Mouse (Mus musculus): ENCODE results near the gene Tuba1c.
A peak's percentile ranks its signal among the peaks of the same experiment; 100 is the strongest.

Gene Tuba1c

DNA sequence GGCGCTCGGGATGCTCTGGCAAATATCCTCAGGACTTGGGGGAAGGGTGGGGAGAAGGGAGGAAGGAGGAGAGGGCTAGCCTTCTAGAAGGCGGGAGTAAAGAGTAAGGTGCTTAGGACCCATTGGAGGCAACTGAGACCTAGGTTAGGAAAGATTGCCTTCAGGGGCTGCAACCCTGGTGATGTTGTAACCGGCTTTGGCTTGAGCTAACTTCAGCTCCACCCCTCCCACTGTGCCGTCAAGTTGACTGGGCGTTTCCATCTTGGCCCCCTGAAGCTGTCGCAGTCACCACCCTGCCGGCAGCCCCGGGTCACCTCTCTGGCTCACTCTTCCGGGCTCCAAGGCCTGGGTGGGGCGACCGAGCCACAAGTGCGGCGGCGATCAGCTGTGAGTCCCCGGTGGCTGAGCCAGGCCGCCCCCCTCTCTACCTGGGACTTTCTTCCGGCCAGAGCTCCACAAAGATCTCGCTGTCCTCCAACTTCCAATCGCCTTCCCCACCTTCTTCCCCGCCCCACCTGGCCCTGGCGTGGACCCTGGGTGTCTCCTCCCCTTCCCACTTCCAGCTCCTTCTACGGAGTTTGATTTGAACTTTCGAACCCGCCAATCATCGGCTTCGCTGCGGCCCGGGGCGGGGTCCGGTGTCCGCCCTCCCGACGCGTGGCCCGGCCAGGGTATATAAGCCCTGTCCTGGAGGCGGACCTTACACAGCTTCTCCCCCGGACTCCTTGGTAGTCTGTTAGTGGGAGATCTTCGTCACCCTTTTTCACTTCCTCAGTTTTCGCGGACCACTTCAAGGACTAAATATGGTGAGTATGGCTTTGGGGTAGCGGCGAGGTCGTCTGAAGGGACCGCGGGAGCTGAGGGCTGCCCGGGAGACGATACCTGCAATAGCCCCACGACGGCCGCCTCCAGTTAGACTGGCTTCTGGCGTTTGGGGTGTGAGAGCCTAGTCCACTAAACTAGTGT lies at the start of gene Tuba1c:
Gene Tuba1c, plus strand, starts transcription at position 273 of the 966 bp plus-strand sequence.
- DNase-seq (ENCODE audit: low spot score): peak; percentile 97

DNA sequence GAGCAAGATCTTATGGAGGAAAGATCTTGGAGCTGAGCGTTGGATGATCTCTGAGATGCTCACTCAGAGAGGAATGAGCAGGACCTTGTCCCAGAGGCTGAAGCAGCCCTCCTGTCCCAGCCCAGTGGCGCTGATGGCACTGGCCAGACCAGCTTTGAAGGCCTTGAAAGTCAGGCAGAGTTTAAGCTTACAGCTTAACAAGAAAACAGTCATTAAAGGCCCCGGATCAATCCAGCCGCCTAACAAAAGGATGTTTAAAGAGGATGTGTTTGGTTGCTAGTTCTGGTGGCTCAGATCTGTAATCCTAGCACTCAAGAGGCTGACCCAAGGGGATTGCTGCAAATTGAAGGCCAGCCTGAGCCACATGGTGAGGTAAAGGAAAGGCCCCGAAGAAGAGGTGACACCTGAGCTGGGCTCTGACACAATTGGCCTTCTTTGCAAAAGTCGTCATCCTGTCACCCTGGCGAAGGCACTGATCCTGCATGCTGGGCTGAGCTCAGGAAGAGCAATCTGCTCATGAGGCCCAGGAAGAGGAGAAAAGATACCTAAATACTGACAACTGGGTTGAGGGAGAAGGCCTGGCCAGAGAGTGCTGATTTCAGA lies 49.6 kb upstream of the Tuba1c start:
- DNase-seq (ENCODE audit: low spot score): no peak

DNA sequence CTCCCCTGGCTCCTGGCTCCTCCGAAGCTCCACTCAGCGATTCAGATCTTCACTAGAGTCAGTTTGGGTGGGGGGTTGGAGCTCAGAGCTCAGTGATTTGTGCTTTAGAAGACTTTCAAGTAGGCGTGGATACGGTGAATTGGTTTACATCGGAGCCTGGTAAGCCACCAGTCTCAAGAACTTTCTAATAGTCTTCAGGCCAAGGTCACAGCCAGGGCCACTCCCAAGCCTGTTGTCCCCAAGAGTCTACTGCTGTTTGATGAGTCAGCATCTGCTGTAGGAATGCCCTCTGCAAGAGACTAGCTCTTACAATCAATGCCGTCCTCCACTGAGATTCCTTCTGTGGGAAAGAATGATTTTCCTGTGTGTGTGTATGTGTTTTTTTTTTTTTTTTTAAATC lies 47.6 kb upstream of the Tuba1c start:
- no peak for DNase-seq (ENCODE audit: low spot score)

DNA sequence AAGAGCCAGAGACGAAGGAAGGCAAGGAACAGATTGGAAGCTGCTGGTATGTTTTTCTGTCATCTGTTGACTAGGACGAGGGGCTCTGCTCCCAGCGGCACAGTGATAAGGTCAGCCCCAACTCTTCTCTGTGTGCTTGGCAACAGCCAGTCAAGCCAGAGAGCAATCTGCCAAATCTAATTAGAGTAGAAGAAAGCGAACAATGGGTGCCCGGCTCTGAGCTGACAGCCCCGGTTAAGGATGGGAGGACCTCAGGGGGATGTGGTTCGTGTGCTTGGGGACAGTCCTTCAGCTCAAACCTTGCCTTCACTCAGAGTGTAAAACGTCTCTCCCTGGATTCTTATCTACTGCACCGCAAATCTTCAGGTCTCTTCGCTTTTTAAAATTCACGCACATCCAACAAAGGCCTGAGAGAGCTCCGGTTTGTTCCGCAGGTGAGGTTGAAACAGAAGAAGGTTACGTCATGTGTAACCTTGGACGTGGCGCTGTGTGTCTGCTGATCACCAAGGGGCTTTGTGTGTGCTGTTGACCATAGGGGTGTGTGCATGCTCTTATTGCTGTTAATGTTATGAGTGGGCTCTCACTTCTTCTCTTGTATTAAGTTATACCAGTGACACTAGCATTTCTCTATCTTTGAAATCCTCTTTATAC lies 46.1 kb upstream of the Tuba1c start:
- no peak for DNase-seq (ENCODE audit: low spot score)

DNA sequence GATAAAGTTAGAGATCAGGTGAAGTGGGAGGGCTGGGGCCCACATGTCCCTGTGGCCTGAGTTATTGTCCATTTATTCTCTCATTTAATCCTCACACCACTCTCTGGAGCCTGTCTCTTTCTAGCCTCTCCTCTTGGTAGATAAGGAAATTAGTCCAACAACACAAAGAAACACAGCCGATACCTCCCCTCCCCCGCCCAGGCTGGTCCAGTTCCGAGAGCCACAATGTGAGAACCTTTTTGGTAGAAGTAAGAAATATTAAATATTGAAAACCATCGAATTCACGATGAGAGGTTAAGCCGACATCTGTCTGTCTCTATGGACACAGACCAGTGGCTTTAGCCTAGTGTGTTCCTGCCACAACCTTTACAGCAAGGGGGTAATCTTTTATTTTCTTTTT lies 45.0 kb upstream of the Tuba1c start:
- no peak for DNase-seq (ENCODE audit: low spot score)

DNA sequence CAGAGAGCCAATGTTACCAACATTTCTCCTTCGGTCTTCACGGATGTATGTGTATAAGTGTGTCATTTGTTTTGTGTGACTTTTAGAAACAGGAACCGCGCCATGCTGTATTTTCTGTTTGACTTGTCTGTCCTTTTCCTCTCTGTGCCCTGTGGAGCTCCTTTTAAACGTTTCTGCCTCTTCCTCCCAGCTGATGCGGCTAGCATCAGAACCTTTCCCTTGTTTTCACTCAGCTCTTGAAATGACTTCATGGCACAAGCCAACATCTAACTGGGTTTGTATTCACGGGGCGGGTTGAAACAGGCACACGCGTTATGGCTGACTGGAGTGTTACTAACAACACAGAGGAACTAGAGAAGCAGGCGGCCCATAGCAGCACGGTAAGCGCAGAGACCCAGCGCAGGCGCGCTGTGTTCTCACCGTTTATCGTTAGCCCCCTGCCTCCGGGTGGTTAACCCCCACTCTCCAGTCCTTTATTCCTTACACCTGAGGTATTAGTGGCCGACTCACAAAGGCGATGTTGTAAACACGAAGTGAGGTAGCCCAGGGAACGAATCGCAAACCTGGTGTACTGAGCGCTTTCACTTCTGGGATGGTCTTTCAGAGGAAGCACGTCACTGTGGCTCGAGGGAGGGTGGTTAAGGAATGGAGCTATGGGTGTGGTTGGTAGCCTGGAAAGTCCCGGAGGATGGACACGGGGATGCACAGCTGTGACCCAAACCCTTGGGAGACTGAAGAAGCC lies 44.3 kb upstream of the Tuba1c start:
- peak; percentile 82 for DNase-seq (ENCODE audit: low spot score)

DNA sequence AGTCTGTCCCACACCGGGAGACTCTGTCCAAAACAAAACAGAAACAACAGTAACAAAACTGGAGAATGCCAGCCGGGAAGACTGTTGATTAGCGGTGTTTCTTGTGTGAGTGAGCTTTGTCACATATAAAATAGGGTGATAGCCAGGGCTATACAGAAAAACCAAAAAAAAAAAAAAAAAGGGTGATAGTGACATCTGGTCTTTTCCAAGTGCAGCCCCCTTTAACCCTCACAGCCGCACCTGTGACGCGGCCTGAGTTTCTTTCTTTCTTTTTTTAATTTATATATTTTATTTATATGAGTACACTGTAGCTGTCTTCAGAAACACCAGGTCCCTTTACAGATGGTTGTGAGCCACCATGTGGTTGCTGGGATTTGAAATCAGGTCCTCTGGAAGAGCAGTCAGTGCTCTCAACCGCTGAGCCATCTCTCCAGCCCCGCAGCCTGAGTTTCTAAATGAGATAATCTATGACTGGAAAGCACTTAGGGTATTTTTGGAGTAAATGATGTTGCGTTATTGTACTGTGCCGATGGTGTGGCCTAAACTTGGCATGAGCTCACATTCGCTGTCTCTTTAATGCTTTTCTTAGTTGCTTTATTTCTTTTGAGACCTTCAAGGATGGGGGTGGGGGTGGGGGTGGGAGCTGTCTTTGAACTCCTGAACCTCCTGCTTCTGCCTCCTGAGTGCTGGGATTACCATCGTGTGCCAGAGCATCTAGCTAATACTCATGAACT lies 43.5 kb upstream of the Tuba1c start:
- DNase-seq (ENCODE audit: low spot score): no peak

DNA sequence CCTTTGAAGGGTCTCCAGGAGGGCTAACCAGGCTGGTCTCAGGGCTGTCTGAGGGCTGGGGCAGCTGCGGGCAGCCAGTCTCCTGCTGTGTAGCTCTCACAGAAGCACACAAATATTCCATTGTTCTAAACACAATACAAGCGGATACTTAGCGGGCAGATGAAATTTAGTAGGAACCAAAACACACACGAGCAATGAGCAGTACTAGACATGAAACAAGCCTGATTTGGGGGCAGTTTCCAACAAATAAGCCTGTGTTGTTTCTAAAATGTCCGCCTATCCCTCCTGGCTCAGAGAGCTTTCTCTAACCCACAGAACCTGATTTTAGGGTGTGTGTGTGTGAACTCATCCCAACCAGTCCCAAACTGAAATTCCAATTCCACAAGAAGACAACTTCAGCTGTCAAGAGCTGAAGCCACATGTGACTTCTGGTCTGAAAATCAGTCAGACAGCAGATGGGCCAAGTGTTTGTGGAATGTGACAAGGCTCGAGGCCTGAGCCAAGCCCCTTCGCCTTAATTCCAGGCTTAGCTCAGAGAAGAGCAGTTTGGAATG lies 42.5 kb upstream of the Tuba1c start:
- no peak for DNase-seq (ENCODE audit: low spot score)

DNA sequence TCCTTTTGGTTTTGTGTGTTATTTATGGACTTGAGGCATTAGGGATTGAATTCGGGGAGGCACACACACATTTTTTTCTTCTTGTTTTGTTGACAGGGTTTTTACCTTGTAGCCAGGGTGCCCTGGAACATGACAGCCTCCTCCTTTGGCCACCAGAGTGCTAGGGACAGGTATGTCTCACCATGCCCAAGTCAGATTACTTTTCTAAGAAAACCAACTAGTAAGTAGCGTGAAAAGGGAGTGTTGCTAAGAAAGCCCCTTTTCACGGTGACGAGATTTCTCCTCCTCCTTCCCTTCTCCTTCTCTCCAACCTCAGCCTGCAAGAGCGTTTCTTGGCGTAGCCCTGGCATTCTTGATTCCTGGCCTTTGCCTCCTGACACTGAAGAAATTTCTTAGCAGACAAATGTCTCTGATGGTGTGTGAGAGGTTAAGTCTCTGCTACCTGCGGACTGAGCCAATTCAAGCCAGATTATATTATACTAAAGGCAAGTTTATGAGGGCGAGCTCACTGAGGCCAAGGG lies 42.0 kb upstream of the Tuba1c start:
- DNase-seq (ENCODE audit: low spot score): no peak

DNA sequence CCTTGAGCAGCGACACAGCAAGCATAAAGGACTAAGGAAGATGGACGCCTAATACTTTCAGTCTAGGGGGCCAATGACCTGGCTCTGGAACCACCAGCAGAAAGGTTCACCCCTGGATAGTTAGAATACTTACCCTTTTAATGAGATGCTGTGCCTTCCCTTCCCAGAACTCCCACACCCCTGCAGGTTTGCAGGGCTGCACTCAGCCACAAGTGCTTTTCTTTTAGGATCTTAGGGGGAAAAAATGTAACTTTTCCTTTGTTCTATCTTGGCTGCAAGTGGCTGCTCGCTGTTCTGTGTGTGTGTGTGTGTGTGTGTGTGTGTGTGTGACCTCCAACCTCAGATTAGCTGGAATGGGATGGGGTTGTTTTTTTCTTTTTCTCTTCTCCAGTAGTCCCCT lies 40.9 kb upstream of the Tuba1c start:
- DNase-seq (ENCODE audit: low spot score): no peak

DNA sequence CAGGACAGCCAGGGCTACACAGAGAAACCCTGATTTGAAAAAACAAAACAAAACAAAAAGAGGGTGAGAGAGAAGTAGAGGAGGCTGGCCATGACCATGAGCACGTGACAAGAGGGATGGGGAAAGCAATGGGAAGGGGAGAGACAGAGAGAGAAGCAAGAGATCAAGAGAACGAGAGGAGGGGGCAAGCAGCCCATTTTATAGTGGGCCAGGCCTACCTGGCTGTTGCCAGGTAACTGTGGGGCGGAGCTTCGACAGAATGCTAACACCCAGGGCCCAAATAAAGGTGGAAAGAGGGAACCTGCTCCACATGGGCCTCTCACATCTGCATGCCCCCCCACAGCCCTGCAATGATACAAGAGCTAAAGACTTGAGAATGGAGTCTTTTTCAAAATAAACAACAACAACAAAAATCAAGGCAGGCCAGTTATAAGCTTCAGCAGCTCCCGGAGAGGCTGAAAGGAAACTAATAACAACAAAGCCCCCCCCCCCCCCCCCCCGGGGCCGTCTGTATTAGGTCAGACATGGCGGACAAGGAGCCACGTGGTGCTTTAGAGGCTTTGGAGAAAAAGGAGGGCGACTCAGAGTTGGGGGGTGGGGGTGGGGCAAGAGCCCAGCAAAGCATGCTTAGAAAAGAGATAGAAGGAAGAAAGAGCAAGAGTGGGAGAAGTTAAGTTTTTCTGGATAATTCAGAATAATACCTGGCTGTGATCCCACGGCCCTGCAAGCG lies 39.8 kb upstream of the Tuba1c start:
- no peak for DNase-seq (ENCODE audit: low spot score)

DNA sequence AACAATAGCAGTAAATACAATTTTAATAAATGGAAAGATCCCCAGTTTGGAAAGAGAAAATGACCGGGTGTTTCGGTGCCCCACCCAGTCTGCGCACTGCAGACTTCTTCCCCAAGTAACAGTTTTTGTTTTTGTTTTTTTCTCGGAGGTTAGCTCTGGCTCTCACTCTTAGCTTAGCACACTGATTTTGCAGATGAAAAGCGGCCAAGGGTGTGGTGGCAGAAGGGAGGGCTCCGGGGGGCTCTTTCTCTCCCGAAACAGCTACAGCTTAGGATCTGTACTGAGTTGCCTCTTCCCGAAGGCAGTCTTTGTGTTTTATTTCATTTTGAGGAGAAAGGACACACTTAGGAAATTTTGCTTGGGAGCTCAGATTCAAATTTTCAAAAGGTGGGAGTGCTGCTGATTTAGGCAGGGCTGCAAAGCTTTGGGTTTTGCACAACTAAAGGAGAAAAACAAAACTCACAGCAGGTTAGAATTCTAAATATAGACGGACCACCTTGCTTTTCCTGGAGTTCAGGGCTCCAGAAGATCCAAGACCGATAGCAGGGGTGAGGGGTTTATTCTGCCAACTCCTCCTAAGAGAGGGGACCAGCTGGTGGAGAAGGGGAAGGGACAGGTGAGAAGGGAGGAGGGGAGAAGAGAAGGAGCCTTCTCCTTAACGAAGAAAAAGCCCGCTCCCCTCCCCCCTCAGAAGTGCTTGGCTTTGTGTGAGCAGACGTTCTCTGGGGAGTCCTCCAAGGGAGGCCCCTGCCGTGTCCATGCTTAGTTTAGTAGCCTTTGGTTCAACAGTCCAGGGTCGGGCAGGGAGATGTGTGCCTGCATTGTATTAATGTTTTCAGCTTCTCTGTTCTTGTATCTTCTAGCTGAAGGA lies 38.8 kb upstream of the Tuba1c start:
- no peak for DNase-seq (ENCODE audit: low spot score)

DNA sequence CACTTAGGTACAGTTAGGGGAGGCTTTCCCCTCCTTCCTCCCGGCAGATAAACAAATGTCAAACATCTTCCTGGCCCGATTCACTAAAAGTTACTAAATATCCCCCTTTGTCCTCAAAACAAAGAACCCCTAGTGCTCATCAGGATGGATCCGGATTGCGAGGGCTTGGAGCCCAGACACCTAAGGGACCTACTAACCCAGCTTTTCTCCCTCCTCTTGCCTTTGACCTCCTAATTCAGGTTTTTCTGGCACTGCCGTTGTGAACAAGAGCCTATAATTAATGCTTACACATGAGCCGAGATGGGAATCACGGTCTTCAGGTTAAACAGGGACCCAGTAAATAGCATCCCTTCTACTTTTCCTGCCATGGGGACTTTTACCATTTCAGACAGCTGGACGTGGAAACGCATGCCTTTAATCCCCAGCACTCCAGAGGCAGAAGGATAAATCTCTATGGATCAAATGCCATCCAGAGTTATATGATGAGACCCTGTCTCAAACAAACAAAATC lies 38.1 kb upstream of the Tuba1c start:
- DNase-seq (ENCODE audit: low spot score): no peak

DNA sequence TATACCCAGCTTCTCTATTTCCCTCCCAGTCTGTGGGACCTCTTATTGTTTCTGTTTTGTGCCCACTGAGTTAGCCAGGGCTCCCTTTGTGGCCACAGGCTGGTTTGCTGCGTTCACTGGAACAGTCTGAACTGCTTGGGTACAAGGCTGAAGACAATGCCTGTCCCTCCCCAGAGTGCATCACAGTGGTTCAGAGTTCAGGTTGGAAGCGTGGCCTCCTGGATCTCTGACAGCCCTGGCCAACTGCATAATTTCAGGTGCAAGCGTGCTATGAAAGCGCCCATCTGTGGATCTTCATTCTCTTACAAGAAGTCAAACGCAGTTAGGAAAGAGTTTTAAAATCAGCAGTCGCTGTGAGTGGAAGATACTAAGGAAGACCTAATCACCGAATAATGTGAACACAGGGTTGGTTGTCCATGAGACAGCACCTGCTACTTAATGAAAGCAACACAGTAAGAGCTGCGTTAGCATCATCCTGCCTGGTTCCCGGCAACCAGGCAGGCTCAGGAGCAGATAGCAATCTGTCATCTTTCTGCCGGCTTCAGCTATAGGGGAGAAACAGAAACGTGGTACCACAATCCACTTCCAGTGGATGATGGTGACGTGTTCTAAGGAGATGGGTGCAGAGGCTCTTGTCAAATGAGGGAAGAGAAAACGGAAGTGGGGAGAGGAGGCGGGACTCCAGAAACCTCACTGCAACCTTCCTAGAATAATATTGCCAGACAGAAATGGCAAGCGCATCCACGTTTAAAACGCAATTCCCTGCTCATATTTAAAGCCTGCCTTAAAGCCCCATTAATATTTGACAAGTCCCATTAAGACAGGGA lies 37.4 kb upstream of the Tuba1c start:
- DNase-seq (ENCODE audit: low spot score): peak; percentile 50

DNA sequence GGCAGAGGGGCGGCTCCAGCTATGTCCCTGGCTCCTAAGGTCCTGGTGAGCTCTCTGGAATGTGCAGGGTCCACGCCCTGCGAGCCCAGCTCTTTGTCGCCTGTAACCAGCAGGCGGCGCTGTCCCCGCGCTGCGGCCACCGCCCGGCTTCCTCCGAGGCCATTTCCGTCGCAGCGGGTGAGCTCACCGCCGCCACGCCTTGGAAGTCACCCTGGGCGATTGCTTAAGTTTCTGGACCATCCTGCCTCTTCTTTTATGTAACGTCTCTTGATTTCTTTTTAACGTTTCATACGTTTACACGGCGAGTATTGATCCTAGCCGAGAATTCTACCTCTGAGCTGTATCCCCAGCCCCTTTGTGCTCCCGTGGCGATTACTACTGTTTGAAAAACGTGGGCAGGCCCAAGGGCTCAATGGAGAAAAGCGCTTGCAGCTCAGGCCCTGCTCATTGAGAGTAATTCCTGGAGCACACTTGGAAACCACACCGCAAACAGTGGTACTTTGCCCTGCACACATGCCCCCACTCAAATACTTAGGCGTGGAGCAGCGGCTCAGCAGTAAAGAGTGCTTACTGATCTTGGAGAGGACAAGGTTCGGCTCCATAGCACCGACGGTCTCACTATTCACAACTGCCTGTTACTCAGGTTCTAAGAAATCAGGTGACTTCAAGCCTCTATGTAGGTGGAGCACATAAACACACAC lies 36.4 kb upstream of the Tuba1c start:
- DNase-seq (ENCODE audit: low spot score): peak; percentile 96

DNA sequence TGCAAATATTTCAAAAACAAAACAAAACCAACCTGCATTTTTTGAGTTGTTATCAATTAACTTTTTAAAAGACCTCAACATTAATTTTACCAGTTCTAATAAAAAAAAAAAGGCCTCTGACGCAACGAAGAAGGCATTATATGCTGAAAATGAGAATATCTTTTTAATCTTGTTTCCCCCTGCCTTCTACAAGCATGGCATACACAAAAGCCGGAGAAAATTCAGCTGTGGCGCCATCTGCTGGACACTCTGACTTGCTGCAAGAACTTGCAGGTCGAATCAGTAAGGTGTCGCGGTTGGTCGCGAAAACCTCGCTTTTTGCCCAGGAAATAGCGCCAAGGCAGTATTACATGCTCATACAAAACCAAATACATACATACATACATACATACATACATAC lies 35.8 kb upstream of the Tuba1c start:
- peak; percentile 89 for DNase-seq (ENCODE audit: low spot score)

DNA sequence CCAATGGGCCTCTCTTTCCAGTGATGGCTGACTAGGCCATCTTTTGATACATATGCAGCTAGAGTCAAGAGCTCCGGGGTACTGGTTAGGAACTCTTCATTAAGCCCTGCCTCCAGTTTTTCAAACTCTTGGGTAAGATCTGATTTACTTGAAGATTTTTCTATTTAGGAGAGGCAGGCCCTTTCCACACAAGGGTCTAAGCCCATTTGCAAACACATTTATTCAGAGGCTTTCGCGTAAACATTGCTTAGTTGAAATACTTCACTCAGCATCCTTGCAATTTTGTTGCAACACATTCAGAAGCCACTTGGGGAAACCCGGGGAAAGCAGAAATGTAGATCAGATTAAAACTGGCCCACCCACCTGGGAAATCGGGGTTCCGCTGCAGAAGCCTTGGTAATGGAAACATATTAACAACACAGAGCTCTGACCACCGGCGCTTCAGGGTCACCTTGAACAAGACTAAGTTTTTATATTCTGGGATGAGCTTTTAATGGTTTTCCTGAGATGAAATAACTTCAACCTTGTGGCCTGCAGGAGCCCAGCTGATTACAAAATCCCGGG lies 34.7 kb upstream of the Tuba1c start:
- DNase-seq (ENCODE audit: low spot score): no peak
